Mouse (Mus musculus) heart, adult 2 months (tissue): ENCODE measurements at regions not wholly inside any gene's neighbourhood (a gene's known extent, or its start where the extent isn't known, plus 50 kb on each side); places are given as distances from the start of the nearest gene placed in this dataset.

Experiments used
- CTCF ChIP-seq: fragments of 200-600 bp; IDR thresholded peaks from 2 replicates; pipeline ENCODE4 v1.8.1; 2022; ENCODE audit warnings: antibody characterized with exemption, mild to moderate bottlenecking, moderate library complexity
- EP300 ChIP-seq: fragments of 200-500 bp; IDR thresholded peaks from 2 replicates; pipeline ENCODE4 v1.6.1; 2011; ENCODE audit warnings: low read depth, low read length, control low read depth; ENCODE audit not compliant: insufficient read depth

DNA sequence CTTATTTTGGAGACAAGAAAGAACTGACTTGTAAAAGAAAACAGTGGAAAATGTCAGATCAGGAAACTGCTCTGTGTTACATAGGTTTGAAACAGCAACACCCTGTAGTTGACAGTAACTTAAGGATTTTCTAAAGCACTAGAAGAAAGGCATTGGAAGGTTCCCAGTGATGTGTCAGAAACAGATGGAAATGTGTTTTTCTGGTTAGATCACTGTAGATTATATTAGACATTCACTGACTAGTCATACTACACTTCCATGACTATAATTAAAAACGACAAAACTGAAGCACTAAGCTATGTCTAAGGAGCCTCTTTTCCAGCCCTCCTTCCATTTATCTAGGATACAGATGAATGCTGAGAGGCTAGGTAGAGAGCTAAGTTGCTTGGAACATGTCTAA lies 59.1 kb upstream of the Apob start:
- no peak for TF ChIP-seq EP300
- no peak for TF ChIP-seq CTCF
